In the genomic region with DNA sequence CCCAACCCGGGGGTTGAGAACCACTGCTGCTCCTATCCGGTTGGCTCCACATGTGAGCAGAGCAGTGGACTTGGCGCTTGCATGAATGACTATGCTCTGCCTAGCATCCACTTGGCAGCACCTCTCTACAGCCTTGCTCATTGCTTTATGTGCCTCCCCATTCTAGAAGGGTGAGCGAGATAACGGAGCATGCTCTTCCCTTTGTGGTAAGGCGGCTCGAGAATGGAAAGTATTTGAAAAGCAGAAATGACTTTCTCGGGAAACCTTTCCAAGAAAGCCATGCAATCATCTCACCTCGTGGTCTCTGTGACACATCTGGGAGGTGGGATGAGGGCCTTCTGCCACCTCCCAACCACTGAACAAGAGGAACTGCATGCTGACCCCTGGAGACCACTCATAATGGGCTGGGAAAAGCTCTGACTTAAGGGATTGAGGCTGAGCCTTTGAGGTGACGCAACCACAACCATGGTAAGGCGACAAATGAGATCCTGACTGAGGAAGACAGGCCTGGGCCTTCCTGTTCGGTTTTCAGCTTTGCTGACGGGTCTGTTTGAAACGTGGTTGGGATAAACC, we compare ENCODE assay signal across 19 mouse cellular contexts. TPM values are rescaled to one million over a fixed set of nuclear protein-coding genes. Genes with fewer than 3 reads are reported as not detected.
"Had no signal": no experiment of that assay in that cellular context is flagged by ENCODE, and none has a peak within 500 bp of the region (broad histone marks: within the 10 kb centered on the region; RNA-seq: fewer than 3 reads in every experiment).

No protein-coding gene starts in this region.

- H3K27ac ChIP-seq: lung, embryonic 15.5 days; macrophage; midbrain, embryonic 13.5 days; midbrain, embryonic 15.5 days; neural tube, embryonic 12.5 days had no signal

- H3K9ac ChIP-seq: liver, postnatal 0 days; lung, embryonic 15.5 days; midbrain, embryonic 13.5 days; midbrain, embryonic 15.5 days; neural tube, embryonic 12.5 days had no signal

- H3K4me3 ChIP-seq: lung, embryonic 15.5 days; megakaryocyte, embryonic 14.5 days; midbrain, embryonic 13.5 days; midbrain, embryonic 15.5 days; neural tube, embryonic 12.5 days had no signal

- ATAC-seq: liver, postnatal 0 days; lung, postnatal 0 days; midbrain, embryonic 13.5 days; midbrain, embryonic 15.5 days had no signal

- H3K9me3 ChIP-seq: lung, embryonic 15.5 days; midbrain, embryonic 13.5 days; midbrain, embryonic 15.5 days; neural tube, embryonic 12.5 days had no signal

- H3K4me1 ChIP-seq: lung, embryonic 15.5 days; megakaryocyte, embryonic 14.5 days; midbrain, embryonic 13.5 days; midbrain, embryonic 15.5 days; neural tube, embryonic 12.5 days had no signal

- DNase-seq: liver, postnatal 0 days; lung, adult 2 months; lung, postnatal 14 days; lung, postnatal 36 days; right cerebral cortex, postnatal 14 days; thymus, adult 18-20 months; thymus, postnatal 14 days; thymus, postnatal 36 days had no signal

- H3K27me3 ChIP-seq: lung, embryonic 15.5 days; midbrain, embryonic 13.5 days; midbrain, embryonic 15.5 days; neural tube, embryonic 12.5 days had no signal

- H3K36me3 ChIP-seq: lung, embryonic 15.5 days; midbrain, embryonic 13.5 days; midbrain, embryonic 15.5 days; neural tube, embryonic 12.5 days had no signal

RNA-seq across cellular contexts. Expression of a gene that starts 24.2 kb away (rescaled TPM):
- total RNA-seq: monocyte, adult 5-6 weeks; neutrophil, adult 5-6 weeks had no signal
- polyA plus RNA-seq: macrophage had no signal

RNA-seq across cellular contexts. Expression of a gene that starts 24.8 kb away (rescaled TPM):
- total RNA-seq: midbrain, postnatal 0 days; monocyte, adult 5-6 weeks; neutrophil, adult 5-6 weeks had no signal
- polyA plus RNA-seq: neural tube, embryonic 12.5 days; neural tube, embryonic 14.5 days had no signal
